Mouse (Mus musculus): Measurements from ENCODE around the gene Zscan12. TPM values are rescaled to one million over a fixed set of nuclear protein-coding genes. Genes with fewer than 3 reads are reported as not detected.

Gene Zscan12
- 9.9 and 10.0 TPM in 2 replicates for polyA plus RNA-seq (2015; fragmentation: Nextera tagmentation; extraction: Ambion mirVana)

GRCm38 (mm10) chr13:21362621-21363248 lies at the start of gene Zscan12:
Zscan12 (plus strand) TSS chr13:21362820.
- peak within 1 kb of the TSS; percentile 75 for H3K9ac ChIP-seq
- peak within 1 kb of the TSS; percentile 67 for H3K27ac ChIP-seq
- peak within 1 kb of the TSS; percentile 57 for H3K4me2 ChIP-seq
- no peaks in the 10 kb centered on the region for H3K36me3 ChIP-seq
- H3K4me3 ChIP-seq (replicated peaks): peak within 1 kb of the TSS; percentile 67
- peak; percentile 99 for ATAC-seq (ENCODE audit: insufficient read depth, low FRiP score, low read depth)
- WGBS: under 1% methylated on average over 28 of the region's 29 CpGs
- H3K4me1 ChIP-seq: peaks cover 12% of the 10 kb centered on the region
- no peaks in the 10 kb centered on the region for H3K27me3 ChIP-seq (replicated peaks)
- H3K9me3 ChIP-seq: no peaks in the 10 kb centered on the region

- Histone ChIP-seq H3K4me3 (replicated peaks) (no peak overlapping the region), H3K27me3 (replicated peaks) (no peaks in the 10 kb centered on the region), H3K9me3 (no peaks in the 10 kb centered on the region), H3K4me2 (no peak overlapping the region), H3K36me3 (no peaks in the 10 kb centered on the region), H3K9ac (no peak overlapping the region), H3K27ac (no peak overlapping the region), H3K4me1 (no peaks in the 10 kb centered on the region)
- no peak for ATAC-seq (ENCODE audit: insufficient read depth, low FRiP score, low read depth)
- 47% methylated on average over 3 of the region's 5 CpGs for WGBS
Measured at GRCm38 (mm10) chr13:21312854-21313253, 49.8 kb upstream of the Zscan12 start.

DNA sequence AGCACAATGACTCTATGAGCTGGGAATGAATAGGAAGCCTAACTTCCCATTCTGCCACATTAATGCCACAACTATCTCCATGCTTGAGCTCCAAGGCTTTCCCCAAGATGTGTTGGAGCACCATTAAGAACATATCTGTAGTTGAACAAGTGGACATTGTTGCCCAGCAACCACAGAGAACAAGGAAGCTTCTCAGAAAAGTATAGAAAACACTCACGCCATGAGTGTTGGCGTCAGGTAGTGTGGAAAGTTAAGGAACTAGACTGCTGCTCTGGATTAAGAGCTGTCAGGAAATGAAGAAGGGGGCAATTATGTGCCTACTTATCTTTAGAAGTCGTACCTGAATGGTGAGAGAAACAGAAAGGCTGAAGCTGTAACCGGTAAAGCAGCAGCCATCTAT lies 48.7 kb upstream of the Zscan12 start:
- Histone ChIP-seq H3K9me3 (no peaks in the 10 kb centered on the region), H3K4me3 (replicated peaks) (no peak overlapping the region), H3K4me2 (no peak overlapping the region), H3K36me3 (no peaks in the 10 kb centered on the region), H3K27ac (no peak overlapping the region), H3K4me1 (no peaks in the 10 kb centered on the region), H3K27me3 (replicated peaks) (no peaks in the 10 kb centered on the region), H3K9ac (no peak overlapping the region)
- WGBS: 74% methylated on average over 4 of the region's 4 CpGs
- ATAC-seq (ENCODE audit: insufficient read depth, low FRiP score, low read depth): no peak

- WGBS: 61% methylated on average over 3 of the region's 3 CpGs
- H3K4me2 ChIP-seq: no peak overlapping the region
- no peak overlapping the region for H3K27ac ChIP-seq
- no peaks in the 10 kb centered on the region for H3K36me3 ChIP-seq
- no peaks in the 10 kb centered on the region for H3K9me3 ChIP-seq
- H3K4me1 ChIP-seq: no peaks in the 10 kb centered on the region
- no peak overlapping the region for H3K4me3 ChIP-seq (replicated peaks)
- H3K27me3 ChIP-seq (replicated peaks): no peaks in the 10 kb centered on the region
- ATAC-seq (ENCODE audit: insufficient read depth, low FRiP score, low read depth): no peak
- no peak overlapping the region for H3K9ac ChIP-seq
Measured at GRCm38 (mm10) chr13:21320262-21320661, 42.4 kb upstream of the Zscan12 start.

DNA sequence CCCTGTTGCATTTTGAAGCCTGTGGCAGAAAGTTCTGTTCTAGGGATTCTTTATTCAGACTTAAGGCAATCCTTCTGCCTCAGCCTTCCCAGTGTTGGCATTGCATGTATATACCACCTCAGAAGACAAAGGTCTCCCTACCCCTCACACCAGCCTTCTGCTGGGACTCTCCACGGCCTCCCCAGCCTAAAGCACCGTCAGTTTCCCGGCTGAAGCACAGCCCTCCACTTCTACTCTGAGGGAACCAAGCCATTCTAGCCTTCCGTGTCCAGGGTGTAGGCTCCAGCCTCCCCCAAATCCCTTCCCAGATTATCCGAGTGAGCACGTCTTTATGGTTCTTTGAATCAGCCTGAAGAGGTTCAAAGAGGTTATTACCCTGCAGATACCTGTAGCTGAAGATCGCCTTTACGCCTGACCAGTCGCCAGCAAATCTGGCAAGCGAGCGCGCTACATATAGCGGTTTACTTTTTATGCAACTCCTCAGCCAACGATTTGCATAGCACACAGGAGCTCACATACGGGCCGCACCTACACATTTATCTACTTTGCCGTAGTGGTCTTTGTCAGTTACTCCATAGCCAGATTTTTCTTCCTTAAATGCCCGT lies 40.6 kb upstream of the Zscan12 start:
- WGBS: 7% methylated on average over 18 of the region's 18 CpGs
- Histone ChIP-seq H3K27me3 (replicated peaks) (no peaks in the 10 kb centered on the region), H3K4me2 (peak overlapping the region; percentile 44), H3K27ac (no peak overlapping the region), H3K9ac (no peak overlapping the region), H3K9me3 (no peaks in the 10 kb centered on the region), H3K36me3 (no peaks in the 10 kb centered on the region), H3K4me1 (no peaks in the 10 kb centered on the region), H3K4me3 (replicated peaks) (peak overlapping the region; percentile 15; the same call in 1 of the 2 replicates)
- no peak for ATAC-seq (ENCODE audit: insufficient read depth, low FRiP score, low read depth)

DNA sequence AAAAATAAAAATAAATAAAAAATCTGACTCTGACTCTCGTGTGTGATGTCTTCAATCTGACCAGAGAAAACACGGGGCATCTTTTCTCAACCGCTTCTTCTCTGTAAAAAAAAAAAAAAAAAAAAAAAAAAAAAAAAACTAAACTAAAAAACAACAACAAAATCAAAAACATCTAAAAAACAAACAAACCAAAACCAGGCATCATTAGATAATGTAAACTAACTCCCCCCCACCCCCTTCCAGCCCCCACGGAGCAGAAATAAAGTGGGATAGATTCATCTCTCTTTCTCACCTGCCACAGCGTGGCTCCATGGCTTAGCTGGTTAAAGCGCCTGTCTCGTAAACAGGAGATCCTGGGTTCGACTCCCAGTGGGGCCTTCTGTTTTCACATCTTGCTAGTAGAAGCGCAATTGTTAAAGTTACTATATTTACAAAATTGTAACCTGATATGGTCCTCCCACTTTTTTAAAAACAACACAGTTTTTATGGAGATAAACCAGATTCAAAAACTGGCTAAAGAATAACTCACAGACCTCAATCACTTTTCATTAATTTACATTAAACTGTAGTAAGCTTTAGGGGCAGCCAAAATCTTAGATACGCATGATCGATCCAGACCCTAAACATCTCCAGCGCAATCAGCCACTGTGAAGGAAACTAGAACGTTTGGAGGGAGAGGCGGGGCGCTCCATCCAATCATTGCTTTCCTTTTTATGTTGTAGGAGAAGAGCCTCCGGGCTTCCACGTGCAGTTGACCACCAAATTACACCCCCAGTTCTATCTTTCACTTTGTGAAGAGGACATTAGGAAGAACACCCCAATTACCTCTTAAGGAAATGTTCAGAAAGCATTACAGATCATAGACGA lies 39.9 kb upstream of the Zscan12 start:
- no peaks in the 10 kb centered on the region for H3K36me3 ChIP-seq
- no peaks in the 10 kb centered on the region for H3K9me3 ChIP-seq
- H3K27ac ChIP-seq: no peak overlapping the region
- peak overlapping the region; percentile 15 for H3K4me3 ChIP-seq (replicated peaks)
- no peak for ATAC-seq (ENCODE audit: insufficient read depth, low FRiP score, low read depth)
- H3K4me1 ChIP-seq: peaks cover 3% of the 10 kb centered on the region; the same call in 1 of the 2 replicates
- 17% methylated on average over 18 of the region's 18 CpGs for WGBS
- H3K27me3 ChIP-seq (replicated peaks): no peaks in the 10 kb centered on the region
- H3K4me2 ChIP-seq: peak overlapping the region; percentile 44
- H3K9ac ChIP-seq: no peak overlapping the region

- no peaks in the 10 kb centered on the region for H3K27me3 ChIP-seq (replicated peaks)
- ATAC-seq (ENCODE audit: insufficient read depth, low FRiP score, low read depth): no peak
- no peak overlapping the region for H3K4me3 ChIP-seq (replicated peaks)
- H3K9me3 ChIP-seq: no peaks in the 10 kb centered on the region
- H3K4me1 ChIP-seq: peaks cover 3% of the 10 kb centered on the region; the same call in 1 of the 2 replicates
- H3K4me2 ChIP-seq: peak overlapping the region; percentile 34; the same call in 1 of the 2 replicates
- no peak overlapping the region for H3K9ac ChIP-seq
- 67% methylated on average over 6 of the region's 6 CpGs for WGBS
- no peaks in the 10 kb centered on the region for H3K36me3 ChIP-seq
- H3K27ac ChIP-seq: no peak overlapping the region
Measured at GRCm38 (mm10) chr13:21323405-21323804, 39.2 kb upstream of the Zscan12 start.

DNA sequence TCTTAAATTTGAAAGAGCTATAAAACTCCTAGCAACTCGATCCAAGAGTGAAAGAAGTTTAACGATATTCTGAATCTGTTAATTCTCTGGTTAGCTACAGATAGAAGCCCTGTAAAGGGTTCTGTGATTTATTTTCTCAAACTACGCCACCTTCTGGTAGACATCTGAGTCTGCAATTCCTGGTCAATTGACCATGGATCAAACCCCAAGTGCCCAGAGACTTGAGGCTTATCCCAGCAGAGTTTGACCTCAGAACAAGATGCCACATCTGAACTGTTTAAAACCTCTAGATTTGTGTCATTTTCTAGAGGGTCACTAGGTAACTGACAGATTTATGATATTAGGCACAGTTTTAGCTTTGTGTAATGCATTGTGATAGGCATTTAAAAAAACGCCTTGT lies 36.4 kb upstream of the Zscan12 start:
- no peak overlapping the region for H3K9ac ChIP-seq
- H3K4me2 ChIP-seq: peak overlapping the region; percentile 65
- no peaks in the 10 kb centered on the region for H3K36me3 ChIP-seq
- peaks cover 3% of the 10 kb centered on the region; the same call in 1 of the 2 replicates for H3K4me1 ChIP-seq
- 13% methylated on average over 4 of the region's 4 CpGs for WGBS
- no peak overlapping the region for H3K27ac ChIP-seq
- ATAC-seq (ENCODE audit: insufficient read depth, low FRiP score, low read depth): no peak
- H3K4me3 ChIP-seq (replicated peaks): peak overlapping the region; percentile 40; the same call in 1 of the 2 replicates
- H3K27me3 ChIP-seq (replicated peaks): no peaks in the 10 kb centered on the region
- H3K9me3 ChIP-seq: no peaks in the 10 kb centered on the region

GRCm38 (mm10) chr13:21326657-21327211 lies 35.9 kb upstream of the Zscan12 start:
- peak; percentile 31; the same call in 1 of the 2 replicates for ATAC-seq (ENCODE audit: insufficient read depth, low FRiP score, low read depth)
- Histone ChIP-seq H3K4me3 (replicated peaks) (peak overlapping the region; percentile 40), H3K9me3 (no peaks in the 10 kb centered on the region), H3K36me3 (no peaks in the 10 kb centered on the region), H3K4me2 (peak overlapping the region; percentile 65), H3K27ac (no peak overlapping the region), H3K27me3 (replicated peaks) (no peaks in the 10 kb centered on the region), H3K4me1 (peaks cover 3% of the 10 kb centered on the region; the same call in 1 of the 2 replicates), H3K9ac (no peak overlapping the region)
- WGBS: under 1% methylated on average over 24 of the region's 24 CpGs

DNA sequence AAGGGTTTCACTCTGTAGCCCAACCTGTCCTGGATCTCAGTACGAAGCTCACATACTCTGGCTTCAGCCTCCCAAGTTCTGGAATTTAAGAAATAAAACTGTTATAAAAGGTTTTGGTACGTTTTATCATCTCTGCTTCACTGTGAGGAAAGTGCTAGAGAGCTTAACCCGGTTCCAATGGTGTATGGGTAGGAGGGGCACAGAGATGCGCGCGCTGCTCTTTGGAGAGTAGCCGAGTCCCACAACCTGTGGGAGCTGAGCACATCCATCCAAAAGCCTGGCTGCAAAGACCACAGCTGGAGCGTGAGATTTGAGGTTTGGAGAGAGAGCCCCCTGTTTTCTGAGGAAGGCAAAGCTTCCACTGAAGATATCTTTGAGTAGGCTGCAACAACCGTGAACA lies 35.2 kb upstream of the Zscan12 start:
- Histone ChIP-seq H3K9ac (no peak overlapping the region), H3K27ac (no peak overlapping the region), H3K36me3 (no peaks in the 10 kb centered on the region), H3K27me3 (replicated peaks) (no peaks in the 10 kb centered on the region), H3K4me2 (peak overlapping the region; percentile 65), H3K4me3 (replicated peaks) (peak overlapping the region; percentile 40), H3K4me1 (peaks cover 3% of the 10 kb centered on the region; the same call in 1 of the 2 replicates), H3K9me3 (no peaks in the 10 kb centered on the region)
- peak; percentile 43; the same call in 1 of the 2 replicates for ATAC-seq (ENCODE audit: insufficient read depth, low FRiP score, low read depth)
- 1% methylated on average over 9 of the region's 9 CpGs for WGBS

GRCm38 (mm10) chr13:21346610-21347009 lies 16.0 kb upstream of the Zscan12 start, which contains the start of gene Olfr1367:
Olfr1367 (plus strand) TSS chr13:21346910.
- no peak within 1 kb of the TSS for H3K4me3 ChIP-seq (replicated peaks)
- no peak within 1 kb of the TSS for H3K27ac ChIP-seq
- H3K4me2 ChIP-seq: no peak within 1 kb of the TSS
- H3K9ac ChIP-seq: no peak within 1 kb of the TSS
- ATAC-seq (ENCODE audit: insufficient read depth, low FRiP score, low read depth): no peak
- H3K36me3 ChIP-seq: no peaks in the 10 kb centered on the region
- no peaks in the 10 kb centered on the region for H3K9me3 ChIP-seq
- no peaks in the 10 kb centered on the region for H3K4me1 ChIP-seq
- H3K27me3 ChIP-seq (replicated peaks): no peaks in the 10 kb centered on the region
- WGBS: 79% methylated on average over 1 of the region's 1 CpGs
